Mouse (Mus musculus): ENCODE data around the gene Gstk1. TPM values are rescaled to one million over a fixed set of nuclear protein-coding genes. Genes with fewer than 3 reads are reported as not detected.

The Gstk1 gene
- polyA plus RNA-seq (2015; fragmentation: Nextera tagmentation; extraction: Ambion mirVana): 18.4 and 20.0 TPM in 2 replicates

GRCm38 (mm10) chr6:42245711-42246353 lies at the start of gene Gstk1:
Gene Gstk1, plus strand, starts transcription at chr6:42245935.
- WGBS: 2% methylated on average over 28 of the region's 28 CpGs
- Histone ChIP-seq H3K27ac (ENCODE audit: low read length) (no peak within 1 kb of the TSS), H3K9me3 (replicated peaks; ENCODE audit: control insufficient read depth, low read length) (no peaks in the 10 kb centered on the region)

DNA sequence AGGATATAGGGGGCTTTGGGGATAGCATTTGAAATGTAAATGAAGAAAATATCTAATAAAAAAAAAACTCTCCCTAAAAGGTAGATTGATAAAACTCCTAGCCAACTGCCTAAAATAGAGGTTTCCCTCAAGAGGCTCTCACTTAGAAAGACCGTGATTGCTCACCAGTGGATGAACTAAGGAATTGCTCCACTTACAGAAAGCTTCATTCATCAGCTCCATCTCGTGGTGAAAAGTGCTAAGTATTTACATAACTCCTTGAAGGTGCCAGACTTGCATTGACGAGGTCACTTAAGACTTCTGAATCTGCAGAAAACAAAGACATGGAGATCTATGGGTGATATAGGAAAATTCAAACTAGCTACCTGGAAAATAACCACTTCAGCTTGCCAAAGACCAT lies 48.0 kb upstream of the Gstk1 start:
- Histone ChIP-seq H3K27ac (ENCODE audit: low read length) (no peak overlapping the region), H3K27me3 (ENCODE audit: control insufficient read depth, insufficient read depth, low read length) (no peaks in the 10 kb centered on the region), H3K9ac (ENCODE audit: low read length) (no peak overlapping the region), H3K4me1 (ENCODE audit: control insufficient read depth, insufficient read depth, low read length) (no peaks in the 10 kb centered on the region), H3K9me3 (replicated peaks; ENCODE audit: control insufficient read depth, low read length) (no peaks in the 10 kb centered on the region), H3K4me2 (ENCODE audit: low read depth, low read length) (no peak overlapping the region), H3K36me3 (ENCODE audit: control insufficient read depth, insufficient read depth) (no peaks in the 10 kb centered on the region), H3K4me3 (ENCODE audit: low read length) (no peak overlapping the region)
- 33% methylated on average over 3 of the region's 3 CpGs for WGBS
- ATAC-seq (replicated peaks; ENCODE audit: extremely low read depth, insufficient read depth, low FRiP score): no peak

More at GRCm38 (mm10) chr6:42245711-42246353, at the start of gene Gstk1:
- H3K4me1 ChIP-seq (ENCODE audit: control insufficient read depth, insufficient read depth, low read length): 0 out of 2 replicates have a peak, but pooled peaks cover 7% of the 10 kb centered on the region
- H3K9ac ChIP-seq (ENCODE audit: low read length): peak within 1 kb of the TSS; percentile 80
- H3K4me3 ChIP-seq (ENCODE audit: low read length): peak within 1 kb of the TSS; percentile 64
- H3K36me3 ChIP-seq (ENCODE audit: control insufficient read depth, insufficient read depth): no peaks in the 10 kb centered on the region
- peak within 1 kb of the TSS; percentile 94 for H3K4me2 ChIP-seq (ENCODE audit: low read depth, low read length)
- peak; percentile 99 for ATAC-seq (replicated peaks; ENCODE audit: extremely low read depth, insufficient read depth, low FRiP score)
- no peaks in the 10 kb centered on the region for H3K27me3 ChIP-seq (ENCODE audit: control insufficient read depth, insufficient read depth, low read length)

- Histone ChIP-seq H3K4me1 (ENCODE audit: control insufficient read depth, insufficient read depth, low read length) (no peaks in the 10 kb centered on the region), H3K9ac (ENCODE audit: low read length) (no peak overlapping the region), H3K27me3 (ENCODE audit: control insufficient read depth, insufficient read depth, low read length) (no peaks in the 10 kb centered on the region), H3K9me3 (replicated peaks; ENCODE audit: control insufficient read depth, low read length) (no peaks in the 10 kb centered on the region), H3K27ac (ENCODE audit: low read length) (no peak overlapping the region), H3K36me3 (ENCODE audit: control insufficient read depth, insufficient read depth) (no peaks in the 10 kb centered on the region), H3K4me2 (ENCODE audit: low read depth, low read length) (no peak overlapping the region), H3K4me3 (ENCODE audit: low read length) (no peak overlapping the region)
- ATAC-seq (replicated peaks; ENCODE audit: extremely low read depth, insufficient read depth, low FRiP score): no peak
- WGBS: 81% methylated on average over 1 of the region's 1 CpGs
Observed at GRCm38 (mm10) chr6:42199498-42199897, 46.2 kb upstream of the Gstk1 start.

DNA sequence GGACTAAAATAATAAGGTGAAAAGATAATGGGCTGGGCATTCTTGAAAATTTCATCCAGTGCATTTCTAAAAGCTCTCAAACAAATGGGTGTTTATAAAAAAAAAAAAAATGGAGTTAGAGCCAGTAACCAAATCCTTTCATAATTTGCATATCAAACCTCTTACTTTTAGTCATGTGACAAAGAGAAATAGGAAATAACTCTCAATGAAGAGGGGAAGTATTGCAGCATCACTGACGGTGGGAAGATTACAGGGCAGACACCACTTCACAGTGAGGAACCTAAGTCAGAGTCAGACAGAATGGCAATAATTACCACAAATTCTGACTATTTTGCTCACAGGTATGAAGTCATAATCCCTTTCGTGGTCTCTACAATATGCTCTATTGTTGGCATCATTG lies 30.7 kb upstream of the Gstk1 start, which contains the start of gene Tas2r144:
Gene Tas2r144 (plus strand): TSS at position 301 of the 400 bp plus-strand sequence.
- Histone ChIP-seq H3K27me3 (ENCODE audit: control insufficient read depth, insufficient read depth, low read length) (no peaks in the 10 kb centered on the region), H3K9ac (ENCODE audit: low read length) (no peak within 1 kb of the TSS), H3K4me3 (ENCODE audit: low read length) (no peak within 1 kb of the TSS), H3K9me3 (replicated peaks; ENCODE audit: control insufficient read depth, low read length) (no peaks in the 10 kb centered on the region), H3K4me1 (ENCODE audit: control insufficient read depth, insufficient read depth, low read length) (no peaks in the 10 kb centered on the region), H3K4me2 (ENCODE audit: low read depth, low read length) (no peak within 1 kb of the TSS), H3K36me3 (ENCODE audit: control insufficient read depth, insufficient read depth) (no peaks in the 10 kb centered on the region), H3K27ac (ENCODE audit: low read length) (no peak within 1 kb of the TSS)
- no peak for ATAC-seq (replicated peaks; ENCODE audit: extremely low read depth, insufficient read depth, low FRiP score)
- WGBS: 72% methylated on average over 2 of the region's 2 CpGs

DNA sequence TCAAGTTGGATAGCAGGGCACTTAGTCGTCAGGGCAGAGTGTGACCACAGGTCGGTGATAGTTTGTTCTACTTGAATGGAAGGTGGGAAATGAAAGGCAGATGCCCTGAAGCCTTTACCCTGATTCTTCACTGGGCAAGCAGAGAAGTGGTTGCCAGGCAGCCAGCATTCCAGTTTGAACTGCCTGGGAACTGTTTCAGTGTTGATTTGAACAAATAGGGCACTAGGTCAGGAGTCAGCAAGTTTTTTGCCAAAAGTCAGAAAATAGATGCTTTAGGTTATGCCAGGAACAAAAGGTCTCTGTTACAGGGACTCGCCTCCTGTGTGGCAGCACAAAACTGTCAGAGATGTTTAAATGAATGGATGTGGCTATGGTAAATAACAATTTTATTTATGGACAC lies 23.4 kb upstream of the Gstk1 start:
- Histone ChIP-seq H3K36me3 (ENCODE audit: control insufficient read depth, insufficient read depth) (no peaks in the 10 kb centered on the region), H3K9ac (ENCODE audit: low read length) (no peak overlapping the region), H3K4me3 (ENCODE audit: low read length) (no peak overlapping the region), H3K27ac (ENCODE audit: low read length) (no peak overlapping the region), H3K4me2 (ENCODE audit: low read depth, low read length) (no peak overlapping the region), H3K27me3 (ENCODE audit: control insufficient read depth, insufficient read depth, low read length) (no peaks in the 10 kb centered on the region), H3K9me3 (replicated peaks; ENCODE audit: control insufficient read depth, low read length) (no peaks in the 10 kb centered on the region), H3K4me1 (ENCODE audit: control insufficient read depth, insufficient read depth, low read length) (no peaks in the 10 kb centered on the region)
- WGBS: 64% methylated on average over 3 of the region's 3 CpGs
- ATAC-seq (replicated peaks; ENCODE audit: extremely low read depth, insufficient read depth, low FRiP score): no peak

GRCm38 (mm10) chr6:42225046-42225445 lies 20.7 kb upstream of the Gstk1 start:
- H3K4me3 ChIP-seq (ENCODE audit: low read length): no peak overlapping the region
- no peaks in the 10 kb centered on the region for H3K4me1 ChIP-seq (ENCODE audit: control insufficient read depth, insufficient read depth, low read length)
- no peak overlapping the region for H3K4me2 ChIP-seq (ENCODE audit: low read depth, low read length)
- no peak overlapping the region for H3K27ac ChIP-seq (ENCODE audit: low read length)
- H3K27me3 ChIP-seq (ENCODE audit: control insufficient read depth, insufficient read depth, low read length): no peaks in the 10 kb centered on the region
- WGBS: 64% methylated on average over 4 of the region's 4 CpGs
- H3K36me3 ChIP-seq (ENCODE audit: control insufficient read depth, insufficient read depth): no peaks in the 10 kb centered on the region
- no peak for ATAC-seq (replicated peaks; ENCODE audit: extremely low read depth, insufficient read depth, low FRiP score)
- no peaks in the 10 kb centered on the region for H3K9me3 ChIP-seq (replicated peaks; ENCODE audit: control insufficient read depth, low read length)
- H3K9ac ChIP-seq (ENCODE audit: low read length): no peak overlapping the region

DNA sequence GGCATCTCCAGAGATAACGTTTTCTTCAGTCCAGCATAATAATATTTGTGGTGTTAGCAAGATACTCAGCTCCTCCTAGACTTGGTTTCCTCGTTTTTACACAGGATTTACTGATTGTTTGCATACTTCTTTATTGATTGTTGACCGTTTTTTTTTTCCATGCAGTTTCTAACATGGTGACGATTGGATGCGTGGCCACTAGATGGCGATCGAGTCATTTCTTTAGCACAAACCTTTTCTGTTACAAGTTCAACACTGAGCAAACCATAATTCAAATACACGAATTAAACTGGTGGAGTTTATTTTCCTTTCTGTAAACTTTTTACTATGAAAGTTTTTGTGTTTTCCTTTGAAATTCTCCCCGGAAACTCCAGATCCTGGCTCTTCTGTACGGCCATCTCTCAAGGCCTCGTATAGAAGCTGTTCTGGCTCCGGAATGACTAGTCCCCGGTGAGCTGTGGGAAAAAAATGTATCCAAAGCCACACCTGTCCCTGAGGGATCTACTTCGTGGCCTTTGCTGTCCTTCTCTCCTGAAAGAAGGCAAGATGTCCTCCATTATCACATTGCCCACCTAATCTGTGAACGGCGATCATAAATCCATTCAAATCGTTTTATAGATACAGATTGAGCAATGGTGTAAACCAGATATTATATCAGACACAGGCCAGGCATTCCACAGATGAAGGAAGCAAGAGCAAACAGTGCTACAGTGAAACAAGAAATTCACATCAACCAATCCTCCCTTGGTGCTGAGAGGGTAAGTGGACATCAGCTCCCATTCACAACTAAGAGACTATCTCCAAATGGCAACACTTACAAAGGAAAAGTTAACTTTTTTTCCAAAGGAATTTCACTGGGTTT lies 18.3 kb upstream of the Gstk1 start:
- Histone ChIP-seq H3K27ac (ENCODE audit: low read length) (no peak overlapping the region), H3K9me3 (replicated peaks; ENCODE audit: control insufficient read depth, low read length) (no peaks in the 10 kb centered on the region), H3K4me2 (ENCODE audit: low read depth, low read length) (no peak overlapping the region), H3K4me3 (ENCODE audit: low read length) (no peak overlapping the region), H3K27me3 (ENCODE audit: control insufficient read depth, insufficient read depth, low read length) (no peaks in the 10 kb centered on the region), H3K4me1 (ENCODE audit: control insufficient read depth, insufficient read depth, low read length) (no peaks in the 10 kb centered on the region), H3K9ac (ENCODE audit: low read length) (no peak overlapping the region), H3K36me3 (ENCODE audit: control insufficient read depth, insufficient read depth) (no peaks in the 10 kb centered on the region)
- 33% methylated on average over 17 of the region's 17 CpGs for WGBS
- ATAC-seq (replicated peaks; ENCODE audit: extremely low read depth, insufficient read depth, low FRiP score): no peak

DNA sequence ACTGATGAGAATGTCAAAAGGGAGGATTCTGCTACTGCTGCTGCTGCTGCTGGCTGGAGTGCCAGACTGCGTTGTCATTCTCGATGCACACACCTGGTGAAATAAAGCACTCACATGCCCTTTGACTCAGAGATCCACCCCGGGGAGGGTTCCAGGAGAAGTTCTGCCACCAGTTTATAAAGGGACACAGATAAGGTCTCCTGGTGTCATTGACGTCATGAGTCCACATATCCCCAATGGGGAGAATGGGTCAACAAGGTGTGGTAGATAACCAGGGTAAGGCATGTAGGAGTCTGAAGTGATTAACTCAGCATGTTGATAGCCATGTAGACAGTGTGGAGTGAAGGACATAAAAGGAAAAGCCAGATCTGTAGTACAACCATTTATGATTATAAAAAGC lies 16.1 kb upstream of the Gstk1 start:
- Histone ChIP-seq H3K27me3 (ENCODE audit: control insufficient read depth, insufficient read depth, low read length) (no peaks in the 10 kb centered on the region), H3K27ac (ENCODE audit: low read length) (no peak overlapping the region), H3K4me3 (ENCODE audit: low read length) (no peak overlapping the region), H3K9me3 (replicated peaks; ENCODE audit: control insufficient read depth, low read length) (no peaks in the 10 kb centered on the region), H3K4me1 (ENCODE audit: control insufficient read depth, insufficient read depth, low read length) (no peaks in the 10 kb centered on the region), H3K36me3 (ENCODE audit: control insufficient read depth, insufficient read depth) (no peaks in the 10 kb centered on the region), H3K9ac (ENCODE audit: low read length) (no peak overlapping the region), H3K4me2 (ENCODE audit: low read depth, low read length) (no peak overlapping the region)
- no peak for ATAC-seq (replicated peaks; ENCODE audit: extremely low read depth, insufficient read depth, low FRiP score)
- WGBS: 51% methylated on average over 4 of the region's 4 CpGs

GRCm38 (mm10) chr6:42231191-42231590 lies 14.5 kb upstream of the Gstk1 start:
- Histone ChIP-seq H3K36me3 (ENCODE audit: control insufficient read depth, insufficient read depth) (no peaks in the 10 kb centered on the region), H3K4me3 (ENCODE audit: low read length) (no peak overlapping the region), H3K4me2 (ENCODE audit: low read depth, low read length) (no peak overlapping the region), H3K9me3 (replicated peaks; ENCODE audit: control insufficient read depth, low read length) (no peaks in the 10 kb centered on the region), H3K27ac (ENCODE audit: low read length) (no peak overlapping the region), H3K27me3 (ENCODE audit: control insufficient read depth, insufficient read depth, low read length) (no peaks in the 10 kb centered on the region), H3K9ac (ENCODE audit: low read length) (no peak overlapping the region), H3K4me1 (ENCODE audit: control insufficient read depth, insufficient read depth, low read length) (no peaks in the 10 kb centered on the region)
- WGBS: 87% methylated on average over 3 of the region's 3 CpGs
- no peak for ATAC-seq (replicated peaks; ENCODE audit: extremely low read depth, insufficient read depth, low FRiP score)
